Mouse (Mus musculus): ENCODE results near the gene Tead4.
A peak's percentile ranks its signal among the peaks of the same experiment; 100 is the strongest.
"Not testable (repeated sequence)": the region's sequence is repeated elsewhere in the genome, so short reads cannot be mapped to it uniquely, and the experiment has no call there.

The Tead4 gene

DNA sequence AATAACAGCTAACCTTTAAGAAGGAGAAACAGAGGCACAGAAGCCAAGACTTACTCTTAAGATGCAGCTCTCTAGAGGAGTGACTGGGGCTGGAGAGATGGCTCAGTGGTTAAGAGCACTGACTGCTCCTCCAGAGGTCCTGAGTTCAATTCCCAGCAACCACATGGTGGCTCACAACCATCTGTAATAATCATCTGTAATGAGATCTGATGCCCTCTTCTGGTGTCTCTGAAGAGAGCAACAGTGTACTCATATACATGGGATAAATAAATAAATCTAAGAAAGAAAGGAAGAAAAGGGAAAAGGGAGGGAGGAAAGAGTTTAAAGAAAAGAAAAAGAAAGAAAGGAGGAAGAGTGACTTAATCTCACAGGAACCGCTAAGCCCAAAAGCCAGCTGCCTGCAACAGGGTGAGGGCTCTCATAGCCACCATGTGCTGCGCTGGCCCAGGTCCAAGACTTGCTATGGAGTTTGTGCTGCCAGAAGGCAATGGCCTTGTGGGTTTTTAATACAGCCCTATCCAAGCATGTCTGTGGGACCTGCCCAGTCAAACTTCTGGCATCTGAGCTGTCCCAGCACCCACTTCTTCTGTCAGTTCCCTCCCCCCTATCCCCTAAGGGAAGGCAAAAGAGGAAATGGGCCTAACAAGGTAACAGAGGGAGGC, 63.4 kb downstream of the Tead4 start:
- no peak for DNase-seq (ENCODE audit: low spot score in 2 of 2)

DNA sequence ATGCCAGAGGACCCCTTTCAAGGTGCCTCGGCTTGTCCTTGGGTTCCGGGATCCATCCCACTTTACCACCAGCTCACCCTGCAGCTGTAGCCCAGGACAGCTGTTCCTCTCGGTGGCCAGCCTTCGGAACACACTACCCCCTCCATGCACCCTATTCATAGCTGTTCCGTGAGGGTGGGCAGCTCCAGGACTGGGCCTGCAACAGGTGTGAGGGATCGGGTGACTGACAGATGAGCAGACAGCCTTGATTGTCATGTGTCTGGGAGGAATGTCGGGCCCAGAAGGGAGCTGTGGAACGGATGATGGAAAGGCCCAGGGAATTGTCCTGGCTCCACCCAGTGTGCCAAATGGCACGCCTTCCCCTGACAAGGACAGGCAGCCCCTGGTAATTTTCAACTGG, 64.0 kb downstream of the Tead4 start:
- no peak for DNase-seq (ENCODE audit: low spot score in 2 of 2)

DNA sequence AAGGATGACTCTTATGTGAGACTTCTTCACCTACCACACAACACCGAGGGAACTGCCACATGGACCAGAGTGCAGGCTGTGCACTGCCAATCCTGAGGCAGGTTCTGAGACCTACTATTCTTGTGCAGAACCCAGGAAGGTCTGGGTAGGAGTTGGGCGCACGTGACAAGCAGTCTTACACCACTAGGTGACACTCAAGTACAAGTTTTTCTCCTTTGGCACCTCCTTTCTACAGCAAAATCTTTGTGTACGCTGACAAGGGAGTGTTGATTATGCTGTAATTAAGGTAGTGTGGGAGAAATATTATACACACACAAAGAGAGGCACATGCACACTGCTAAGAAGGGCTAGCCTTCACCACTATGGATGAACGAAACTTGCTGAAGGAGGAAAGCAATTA, 66.4 kb downstream of the Tead4 start:
- no peak for DNase-seq (ENCODE audit: low spot score in 2 of 2)

DNA sequence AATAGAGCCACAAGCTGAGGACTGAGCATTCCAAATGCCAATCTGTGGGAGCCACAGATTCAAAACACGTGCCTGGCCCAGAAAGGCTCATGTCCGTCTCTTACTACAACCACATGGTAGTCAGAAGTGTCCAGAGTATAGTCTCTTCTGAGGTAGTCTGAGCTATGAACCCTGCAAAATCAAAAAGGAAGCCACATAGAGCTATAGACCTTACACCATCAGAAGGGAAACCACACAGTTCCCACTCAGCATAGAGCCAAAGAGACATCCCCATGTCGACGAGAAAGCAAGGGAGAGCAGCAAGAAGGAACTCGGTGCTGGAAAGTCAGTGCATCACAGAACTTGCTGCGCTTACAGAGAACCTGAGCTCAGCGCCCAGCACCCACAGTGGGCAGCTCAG, 68.4 kb downstream of the Tead4 start:
- DNase-seq (ENCODE audit: low spot score in 2 of 2): no peak

DNA sequence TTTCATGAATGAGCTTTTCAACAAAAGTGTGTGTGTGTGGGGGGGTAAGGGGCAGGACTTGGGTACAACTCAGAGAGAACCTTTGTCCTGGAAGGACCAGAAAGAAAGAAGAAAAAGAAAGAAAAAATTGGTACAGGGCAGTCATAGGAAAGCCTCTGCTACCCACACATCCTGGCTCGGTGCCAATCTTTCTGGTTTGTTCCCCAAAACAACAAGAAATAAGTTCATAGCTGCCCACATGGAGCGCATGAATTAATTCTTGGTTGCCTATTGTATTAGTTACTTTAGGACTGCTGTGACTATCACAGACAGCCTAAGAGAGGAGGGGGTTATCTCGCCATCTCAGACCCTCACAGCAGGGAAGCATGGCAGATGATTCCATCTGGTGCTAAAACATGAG, 68.9 kb downstream of the Tead4 start:
- no peak for DNase-seq (ENCODE audit: low spot score in 2 of 2)

DNA sequence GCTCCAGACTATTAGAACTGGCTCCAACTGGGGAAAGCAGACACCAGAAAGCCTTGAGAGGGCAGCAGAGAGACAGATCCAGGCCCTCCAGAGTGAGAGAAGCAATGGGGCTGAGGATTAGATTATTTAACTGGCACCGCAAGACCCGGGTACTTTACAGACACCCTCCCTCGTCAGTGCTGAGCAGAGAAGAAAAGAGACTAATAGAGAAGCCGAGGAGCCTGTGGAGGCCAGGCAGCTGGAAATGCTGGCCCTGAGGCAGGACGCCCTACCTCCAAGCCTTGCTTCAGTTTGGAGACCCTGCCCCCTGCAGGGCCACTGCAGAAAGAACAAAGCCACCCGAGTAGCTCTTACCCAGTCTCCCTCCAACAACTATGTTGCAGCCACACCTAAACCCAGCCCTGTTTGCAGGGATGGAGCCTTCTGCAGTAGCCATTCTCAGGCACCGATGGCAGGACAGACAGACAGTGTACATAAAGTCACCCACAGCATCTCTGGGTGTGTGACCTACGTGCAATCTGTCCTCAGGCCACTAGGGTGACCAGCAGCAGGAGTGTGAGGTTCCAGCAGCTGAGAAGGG, 73.1 kb downstream of the Tead4 start:
- DNase-seq (ENCODE audit: low spot score in 2 of 2): no peak

DNA sequence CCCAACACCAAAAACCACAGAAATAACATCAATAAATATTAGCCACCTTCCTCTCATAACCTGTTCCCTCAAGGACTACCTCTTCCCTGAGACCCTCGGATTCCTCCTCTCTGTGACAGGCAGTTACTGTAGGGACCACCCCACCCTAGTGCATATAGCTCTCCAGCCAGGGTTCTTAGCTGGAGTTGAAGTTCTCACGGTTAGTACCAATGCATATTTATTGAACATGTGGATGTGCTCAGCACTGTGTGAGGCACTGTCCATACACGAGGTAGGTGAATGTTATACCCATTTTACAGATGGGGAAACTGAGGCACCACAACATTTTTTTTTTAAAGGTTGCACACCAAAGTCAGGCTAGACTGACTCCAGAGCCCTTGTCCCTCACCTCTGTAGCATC, 73.7 kb downstream of the Tead4 start:
- no peak for DNase-seq (ENCODE audit: low spot score in 2 of 2)

DNA sequence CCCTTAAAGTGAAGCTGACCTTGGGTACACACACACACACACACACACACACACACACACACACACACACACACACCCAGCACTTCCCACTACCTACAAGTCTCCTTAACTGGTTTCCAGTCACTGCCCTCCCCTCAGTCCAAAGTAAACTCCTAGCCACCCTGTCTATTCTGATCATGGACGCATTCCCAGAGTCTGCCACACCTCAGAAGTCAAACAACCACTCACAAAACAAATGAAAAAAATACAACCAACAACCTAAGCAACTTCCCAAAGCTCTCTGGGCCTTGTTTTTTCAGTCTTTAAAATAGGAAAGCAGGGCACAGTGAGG, 74.8 kb downstream of the Tead4 start:
- DNase-seq (ENCODE audit: low spot score in 2 of 2): no peak

DNA sequence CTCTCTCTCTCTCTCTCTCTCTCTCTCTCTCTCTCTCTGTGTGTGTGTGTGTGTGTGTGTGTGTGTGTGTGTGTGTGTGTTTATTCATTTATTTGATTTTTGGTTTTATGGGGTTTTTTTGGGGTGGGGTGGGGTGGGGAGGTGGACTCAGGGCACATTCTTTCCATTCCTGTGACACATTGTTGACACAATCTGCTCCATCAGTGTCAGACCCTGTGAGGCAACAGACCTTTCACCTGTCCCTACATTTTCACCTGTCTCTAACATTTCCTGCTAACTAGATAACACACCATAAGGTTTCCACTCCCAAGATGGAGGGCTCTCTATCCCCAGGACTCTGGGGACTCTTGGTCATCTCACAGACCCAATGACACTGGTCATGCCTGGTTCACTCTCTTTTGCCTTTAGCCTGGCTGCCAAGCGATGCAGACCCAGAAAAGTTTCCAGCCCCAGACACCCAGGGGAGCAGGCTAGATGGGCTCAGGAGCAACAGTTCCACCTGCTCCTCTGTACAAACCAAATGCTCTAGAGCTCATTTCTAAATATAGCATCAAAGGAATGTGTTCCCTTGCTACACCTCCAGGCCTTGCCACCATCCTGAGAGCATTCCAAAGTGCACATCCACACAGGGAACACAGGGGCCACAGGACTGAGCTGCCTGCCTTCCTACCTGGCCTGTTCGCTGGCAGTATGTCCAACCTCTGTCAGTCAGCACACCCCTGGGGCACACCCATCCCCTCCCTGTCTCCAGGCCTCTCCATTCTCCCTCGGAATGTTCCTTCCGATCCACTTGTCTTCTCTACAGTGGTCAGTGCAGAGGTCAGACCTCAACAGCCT, 75.4 kb downstream of the Tead4 start:
- no peak for DNase-seq (ENCODE audit: low spot score in 2 of 2)

DNA sequence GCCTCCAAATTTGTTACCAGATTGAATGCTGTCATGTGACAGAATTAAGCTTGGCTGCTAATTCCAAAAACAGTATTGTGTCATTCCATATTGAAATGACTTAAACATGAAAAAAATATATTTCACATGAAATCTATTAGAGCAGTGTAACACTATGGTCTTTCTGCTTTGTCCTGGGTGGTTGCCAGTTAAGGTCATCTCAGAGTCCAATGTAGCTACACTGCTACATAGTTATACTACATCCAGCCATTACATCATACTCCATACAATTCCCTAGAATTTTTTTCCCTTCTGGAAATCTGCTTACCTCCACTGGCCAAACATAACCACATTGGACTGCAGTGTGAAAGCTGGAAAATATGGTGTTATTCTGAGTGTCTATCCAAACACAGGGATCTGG, 77.5 kb downstream of the Tead4 start:
- no peak for DNase-seq (ENCODE audit: low spot score in 2 of 2)

DNA sequence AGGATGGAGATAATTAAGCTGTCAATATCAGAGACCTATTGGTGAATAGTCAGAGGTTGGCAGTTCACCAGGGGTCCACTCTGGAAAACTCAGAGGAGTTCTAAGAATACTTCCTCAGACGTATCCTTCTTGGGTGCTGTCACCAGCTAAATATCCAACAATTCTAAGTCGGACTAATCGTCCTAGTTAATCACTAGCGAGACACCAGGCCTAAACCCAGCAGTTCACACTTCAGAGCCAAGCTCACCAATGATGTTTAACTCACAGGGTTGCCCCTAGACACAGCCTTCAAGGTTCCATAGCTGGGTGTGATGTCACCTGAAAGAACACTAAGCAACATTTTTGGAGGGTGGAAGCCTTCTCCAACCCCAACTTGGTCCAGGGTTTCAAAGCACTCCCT, 85.6 kb downstream of the Tead4 start:
- DNase-seq (ENCODE audit: low spot score in 2 of 2): not testable (repeated sequence)

DNA sequence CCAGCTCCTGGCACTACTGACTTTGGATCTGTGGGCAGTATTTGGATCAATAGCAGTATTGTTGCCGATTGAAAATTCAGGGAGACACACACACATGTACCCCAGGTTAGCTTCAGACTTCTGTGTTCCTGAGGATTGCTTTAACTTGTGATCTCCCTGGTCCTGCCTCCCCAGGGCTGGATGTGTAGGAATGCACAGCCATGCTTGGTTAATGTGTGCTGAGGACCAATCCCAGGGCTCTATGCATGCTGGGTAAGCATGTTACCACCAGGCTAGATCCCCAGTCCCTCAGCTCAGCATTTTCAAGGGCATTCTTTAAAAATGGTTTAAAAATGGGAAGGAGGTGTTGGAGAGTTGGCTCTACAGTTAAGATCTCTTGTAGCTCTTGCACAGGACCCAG, 91.4 kb downstream of the Tead4 start:
- not testable (repeated sequence) for DNase-seq (ENCODE audit: low spot score in 2 of 2)

DNA sequence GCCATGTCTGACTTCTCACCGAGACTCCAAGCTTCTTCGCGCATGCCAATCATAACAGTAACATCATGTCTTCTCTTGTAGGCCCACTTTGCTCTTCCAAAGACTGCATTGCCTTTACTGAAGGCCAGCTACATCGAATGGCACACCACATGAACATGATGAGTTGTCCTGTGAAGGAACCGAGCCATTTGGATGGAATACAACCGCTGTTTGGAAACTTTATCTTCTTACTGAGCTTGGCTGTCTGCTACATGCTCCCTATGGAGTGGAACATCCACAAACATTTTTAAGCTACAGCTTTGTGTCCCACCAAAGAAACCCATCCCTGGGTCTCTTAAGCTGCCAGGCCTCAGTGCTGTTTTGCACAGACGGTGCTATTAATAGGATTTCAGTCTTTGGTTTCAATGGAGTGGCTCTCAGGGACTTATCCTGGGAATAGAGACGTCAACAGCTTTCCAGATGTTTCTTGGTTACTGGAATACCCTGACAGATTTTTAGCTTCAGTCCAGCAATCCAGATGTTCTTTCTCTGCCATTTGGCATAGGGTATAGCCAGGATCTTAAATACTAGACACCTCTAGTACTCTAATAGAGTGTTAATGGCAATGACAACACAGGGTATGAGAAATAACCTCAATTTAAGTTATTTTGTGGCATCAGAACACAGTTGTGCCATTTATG, 92.0 kb downstream of the Tead4 start:
- DNase-seq (ENCODE audit: low spot score in 2 of 2): no peak

DNA sequence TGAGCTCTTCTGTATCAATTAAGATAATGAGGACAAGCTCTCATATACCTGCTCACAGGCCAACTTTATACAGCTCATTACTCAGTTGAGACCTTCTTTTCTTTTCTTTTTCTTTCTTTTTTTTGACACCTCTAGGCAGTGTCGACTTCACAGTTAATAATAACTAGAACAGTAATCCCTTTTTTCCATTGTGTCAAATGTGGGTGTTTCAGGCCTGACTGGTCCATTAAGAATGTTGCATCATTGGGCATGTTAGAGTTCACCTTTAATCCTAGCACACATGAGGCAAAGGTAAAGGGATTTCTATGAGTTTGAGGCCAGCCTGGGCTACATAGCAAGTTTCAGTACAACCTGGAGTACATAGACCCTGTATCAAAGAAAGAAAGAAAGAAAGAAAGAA, 97.1 kb downstream of the Tead4 start:
- no peak for DNase-seq (ENCODE audit: low spot score in 2 of 2)

DNA sequence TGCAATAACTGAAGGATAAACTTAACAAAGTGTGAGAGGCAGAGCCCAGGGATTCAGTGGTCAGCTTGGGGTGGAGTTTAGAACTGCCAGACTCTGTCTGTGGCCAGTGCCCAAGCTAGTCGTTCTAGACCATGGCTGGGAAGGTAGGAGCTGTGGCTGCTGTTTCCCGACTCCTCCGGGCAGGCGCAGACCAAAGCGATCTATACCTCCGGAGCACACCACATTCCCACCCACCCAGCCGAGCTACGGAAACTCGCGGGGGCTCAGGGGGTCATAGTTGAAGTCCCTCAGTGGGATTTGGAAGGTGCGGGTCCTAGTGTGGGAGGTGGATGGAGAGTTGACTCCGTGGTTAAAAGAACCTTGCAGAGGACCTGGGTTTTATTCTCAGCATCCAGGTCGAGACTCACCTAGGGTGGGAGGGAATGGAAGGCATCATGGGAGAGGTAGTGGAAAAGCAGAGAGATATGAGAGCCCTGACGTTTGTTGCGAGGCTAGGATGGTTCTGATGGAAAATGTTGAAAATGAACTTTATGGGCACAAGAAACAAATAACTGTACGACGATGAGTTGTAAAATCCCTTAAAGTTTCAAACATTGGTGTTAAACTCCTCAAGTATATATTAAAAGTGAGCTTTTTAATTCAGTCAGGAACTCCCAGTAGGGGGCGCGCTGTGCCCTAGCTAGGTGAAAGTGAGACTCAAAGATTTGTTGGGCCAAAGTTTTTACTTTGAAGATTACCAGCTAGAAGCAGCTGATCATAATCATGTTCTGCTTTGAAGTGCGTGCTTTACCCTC, 99.6 kb downstream of the Tead4 start:
- peak; percentile 15 to 45 for DNase-seq (ENCODE audit: low spot score in 2 of 2)

DNA sequence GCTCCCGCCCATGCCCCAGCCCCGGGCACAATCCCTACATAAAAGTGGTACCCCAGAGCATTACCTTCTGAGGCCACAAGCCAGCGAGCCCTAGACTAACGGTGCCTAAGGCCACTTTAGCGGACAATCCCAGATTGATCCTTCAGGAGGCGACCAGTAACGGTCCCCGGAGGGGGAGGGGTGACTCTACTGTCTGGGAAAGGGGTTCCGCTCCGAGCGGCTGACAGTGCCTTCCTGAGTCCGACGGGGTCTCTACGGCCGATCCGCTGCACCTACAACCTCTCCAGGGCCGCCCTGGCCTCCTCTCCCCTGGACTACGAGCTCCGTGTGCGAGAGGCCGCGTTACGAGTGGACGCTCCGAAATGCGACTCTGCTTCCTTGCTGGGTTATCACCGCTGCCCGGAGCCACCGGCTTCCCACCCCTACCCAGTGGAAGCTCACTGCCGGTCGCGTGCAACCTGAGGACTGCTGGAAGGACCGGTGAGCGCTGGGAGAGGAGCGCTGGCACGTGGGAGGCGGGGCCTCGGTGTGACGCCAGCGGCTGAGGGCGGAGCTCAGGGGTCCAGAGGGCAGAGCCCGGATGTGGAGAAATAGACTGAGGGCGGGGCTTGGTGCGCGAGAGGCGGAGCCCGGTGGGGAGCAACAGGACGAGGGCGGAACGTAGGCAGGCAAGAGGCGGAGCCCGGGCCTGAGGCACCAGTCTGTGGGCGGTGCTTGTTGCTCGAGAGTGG, 100.3 kb downstream of the Tead4 start:
- DNase-seq (ENCODE audit: low spot score in 2 of 2): peak; percentile 88 to 91

DNA sequence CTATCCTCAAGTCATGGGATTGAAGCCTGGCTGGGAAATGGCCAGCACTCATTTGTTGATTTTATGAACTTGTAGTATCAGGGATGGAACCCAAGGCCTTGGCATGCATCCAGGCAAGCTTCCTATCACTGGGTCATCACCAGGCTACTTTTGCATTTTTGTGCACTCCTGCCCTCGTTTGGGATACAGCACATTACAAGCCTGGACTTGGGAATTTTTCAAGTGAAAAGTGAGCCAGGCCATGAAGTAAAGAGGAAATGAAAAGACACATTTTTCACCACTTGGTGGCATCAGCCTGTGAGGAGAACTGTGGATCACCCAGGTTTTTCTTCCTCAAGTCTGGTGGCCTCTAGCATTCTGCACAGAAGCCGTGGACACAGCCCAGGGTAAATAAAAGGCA, 117.1 kb downstream of the Tead4 start:
- no peak for DNase-seq (ENCODE audit: low spot score in 2 of 2)

DNA sequence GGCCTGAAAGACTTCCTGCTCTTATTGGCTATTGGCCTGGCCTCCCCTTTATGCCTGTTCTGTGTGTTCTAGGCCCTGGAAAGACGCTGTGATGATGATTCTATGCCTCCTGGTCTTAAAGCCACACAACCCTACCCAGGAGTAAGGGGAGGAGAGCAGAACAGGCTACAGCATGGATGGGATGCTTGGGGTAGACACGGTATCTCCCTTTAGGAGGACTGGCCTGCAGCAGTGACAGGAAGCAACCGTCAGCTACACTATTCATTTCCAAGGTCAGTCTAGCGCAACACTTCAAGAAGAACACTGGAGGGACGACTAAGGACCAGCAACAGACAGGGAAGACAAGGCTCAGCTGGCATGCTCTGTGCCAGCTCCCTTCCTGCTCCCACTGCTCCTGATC, 119.4 kb downstream of the Tead4 start:
- DNase-seq (ENCODE audit: low spot score in 2 of 2): no peak

DNA sequence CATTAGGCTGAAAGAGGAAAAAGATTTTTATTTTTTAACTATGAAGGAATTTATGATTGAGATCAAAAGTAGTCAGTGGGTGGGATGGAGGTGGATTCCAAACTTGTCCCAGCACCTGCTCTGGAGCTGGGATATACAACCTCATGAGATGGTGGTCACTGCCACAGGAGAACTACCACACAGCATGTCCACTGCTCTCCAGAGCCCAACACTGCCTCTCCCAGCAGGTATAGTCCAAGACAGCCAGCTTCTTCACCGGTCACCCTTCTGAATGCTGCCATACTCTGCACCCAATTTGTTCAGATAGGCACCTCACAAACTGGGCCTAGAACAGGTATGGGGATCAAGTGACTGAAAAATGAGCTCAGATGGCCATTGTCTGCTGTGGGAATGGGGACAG, 121.0 kb downstream of the Tead4 start:
- DNase-seq (ENCODE audit: low spot score in 2 of 2): no peak

DNA sequence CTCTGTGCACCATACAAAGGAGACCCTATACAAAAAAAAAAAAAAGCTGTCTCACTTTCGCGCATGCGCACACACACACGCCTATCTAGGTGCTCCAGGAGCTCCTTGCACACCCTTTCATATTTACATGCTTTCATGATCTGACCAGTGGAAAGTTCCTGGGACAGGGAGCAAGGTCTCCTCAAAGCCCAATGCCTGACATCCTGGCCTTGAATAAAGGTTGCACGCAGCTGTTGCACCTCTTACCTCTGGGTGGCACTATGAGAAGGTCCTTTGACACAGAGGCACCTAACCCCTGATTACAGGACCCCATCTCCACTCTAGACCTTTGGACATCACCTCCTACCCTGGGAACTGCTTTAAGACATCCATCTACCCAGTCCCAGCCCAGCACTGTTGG, 121.4 kb downstream of the Tead4 start:
- DNase-seq (ENCODE audit: low spot score in 2 of 2): no peak

DNA sequence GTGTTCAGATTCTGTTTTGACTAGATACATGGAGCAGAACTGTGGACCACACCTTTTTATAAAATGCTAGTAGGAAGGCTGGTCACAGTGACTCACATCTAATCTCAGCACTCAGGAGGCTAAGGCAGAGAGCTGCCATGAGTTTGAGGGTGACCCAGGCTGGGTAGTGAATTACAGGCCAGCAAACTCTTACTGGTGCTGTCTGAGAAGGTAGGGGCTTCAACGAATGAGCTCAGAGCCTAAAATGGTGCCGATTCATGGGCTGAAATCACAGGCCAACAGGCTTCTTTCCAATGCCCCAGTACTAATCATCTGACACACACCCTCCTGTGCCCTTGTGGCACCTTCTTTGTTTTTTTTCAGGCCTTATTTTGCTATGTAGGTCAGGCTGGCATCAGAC, 121.9 kb downstream of the Tead4 start:
- no peak for DNase-seq (ENCODE audit: low spot score in 2 of 2)

Data from spleen, postnatal 14 days (tissue).